Mouse (Mus musculus): ENCODE measurements at regions not wholly inside any gene's neighbourhood (a gene's known extent, or its start where the extent isn't known, plus 50 kb on each side); places are given as distances from the start of the nearest gene placed in this dataset.

DNA sequence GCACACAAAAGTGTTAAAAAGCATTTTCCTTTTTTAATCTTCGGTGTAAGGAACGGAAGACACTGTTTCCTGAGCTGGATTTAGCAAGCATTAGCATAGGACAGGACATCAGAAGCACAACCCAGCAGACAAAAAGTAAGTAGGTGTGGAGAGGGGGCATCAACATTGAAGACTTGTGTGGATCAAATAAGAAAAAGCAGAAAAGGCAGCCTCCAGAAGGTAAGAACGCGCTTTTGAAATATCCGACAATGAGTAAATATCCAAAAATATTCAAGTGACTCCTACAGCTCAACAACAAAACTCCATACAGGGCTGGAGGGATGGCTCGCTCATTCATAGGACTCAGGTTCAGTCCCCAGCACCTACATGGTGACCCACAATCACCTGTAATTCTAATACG lies 286.9 kb downstream of the Pdcd6ip start:
- DNase-seq (ENCODE audit: low spot score in 2 of 2) = no peak

GRCm38 (mm10) chr9:113419801-113420200 lies 288.3 kb downstream of the Pdcd6ip start:
- DNase-seq (ENCODE audit: low spot score in 2 of 2) = no peak

- DNase-seq (ENCODE audit: low spot score in 2 of 2) = no peak
Observed at GRCm38 (mm10) chr9:113417106-113417505, 291.0 kb downstream of the Pdcd6ip start.

DNA sequence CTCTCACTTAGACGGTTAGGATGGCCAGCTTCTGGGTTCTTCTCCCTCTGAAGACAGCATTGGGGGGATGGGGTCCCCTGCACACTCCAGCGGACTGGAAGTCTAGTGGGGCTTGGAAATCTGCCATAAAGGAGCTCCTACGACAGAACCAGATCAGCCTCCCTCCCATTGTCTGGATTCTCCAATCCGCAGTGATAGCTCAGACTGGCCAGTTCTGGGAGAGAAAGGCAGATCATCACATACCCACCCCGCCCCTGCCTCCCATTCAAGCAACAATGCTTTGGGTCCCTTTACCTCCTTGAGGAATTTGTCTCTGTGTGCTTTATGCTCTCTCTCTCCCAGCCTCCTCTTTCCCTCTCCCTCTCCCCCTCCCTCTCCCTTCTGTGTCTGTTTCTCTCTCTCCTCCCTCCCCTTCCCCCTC lies 292.5 kb downstream of the Pdcd6ip start:
- no peak for DNase-seq (ENCODE audit: low spot score in 2 of 2)

GRCm38 (mm10) chr9:113414690-113415089 lies 293.4 kb downstream of the Pdcd6ip start:
- DNase-seq (ENCODE audit: low spot score in 2 of 2) = no peak

GRCm38 (mm10) chr9:113413851-113414250 lies 294.2 kb downstream of the Pdcd6ip start:
- DNase-seq (ENCODE audit: low spot score in 2 of 2) = no peak

DNA sequence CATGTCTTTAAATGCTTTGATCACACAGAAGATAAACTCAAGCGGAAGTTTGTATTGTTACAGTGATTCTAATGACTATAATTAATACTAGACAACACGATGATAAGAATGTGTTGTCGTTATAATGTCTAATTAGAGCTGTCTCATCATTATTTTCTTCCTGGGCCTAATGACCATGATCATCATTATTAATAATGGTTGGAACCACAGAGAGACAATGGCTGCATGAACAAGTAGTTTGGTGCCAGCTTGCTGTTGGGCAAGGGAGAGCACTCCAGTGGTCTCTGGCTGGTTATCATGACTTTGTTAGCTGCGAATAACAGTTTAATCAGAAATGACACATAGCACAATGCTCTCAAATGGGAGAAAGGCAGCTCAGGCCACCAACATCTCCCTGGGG lies 296.4 kb downstream of the Pdcd6ip start:
- no peak for DNase-seq (ENCODE audit: low spot score in 2 of 2)

DNA sequence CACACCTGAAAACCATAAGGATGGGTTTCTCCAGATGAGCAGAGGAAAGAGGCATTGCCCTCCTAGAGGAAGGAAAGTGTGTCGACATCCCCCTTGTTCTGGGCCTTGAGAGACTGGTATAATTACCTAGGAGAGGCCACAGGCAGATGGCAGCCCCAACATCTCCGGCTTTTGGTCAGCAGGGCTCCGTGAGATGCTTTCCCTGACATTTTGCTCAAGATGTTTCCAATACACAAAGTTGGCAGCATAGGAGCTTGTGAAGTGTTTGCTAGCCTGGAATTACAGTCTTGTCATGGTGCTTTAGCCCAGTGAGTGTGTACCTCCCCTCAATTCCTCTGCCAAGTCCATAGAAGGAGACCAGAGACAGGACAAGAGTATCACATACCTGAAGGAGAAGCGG lies 299.5 kb downstream of the Pdcd6ip start:
- no peak for DNase-seq (ENCODE audit: low spot score in 2 of 2)

DNA sequence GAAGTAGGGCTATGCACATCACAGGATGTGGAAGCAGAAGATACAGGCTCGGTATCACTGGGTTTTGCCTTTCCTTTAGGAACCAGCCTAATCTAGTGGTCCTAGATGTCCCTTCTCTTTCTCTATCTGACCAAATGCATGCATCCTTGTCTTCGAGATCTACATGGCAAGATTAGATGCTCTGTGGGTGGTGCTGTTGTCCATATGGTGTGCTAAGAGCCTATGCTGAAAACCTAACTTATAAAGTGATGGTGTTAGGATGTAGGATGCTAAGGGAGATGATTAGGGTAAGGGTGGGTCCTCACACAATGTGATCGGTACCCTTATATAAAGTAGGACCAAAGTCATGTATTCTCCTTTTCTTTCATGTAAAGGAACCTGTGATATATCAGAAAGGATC lies 313.7 kb downstream of the Pdcd6ip start:
- no peak for DNase-seq (ENCODE audit: low spot score in 2 of 2)

- DNase-seq (ENCODE audit: low spot score in 2 of 2) = no peak
Observed at GRCm38 (mm10) chr9:113387356-113387755, 320.7 kb downstream of the Pdcd6ip start.

- DNase-seq (ENCODE audit: low spot score in 2 of 2) = no peak
Observed at GRCm38 (mm10) chr9:113381591-113382110, 326.4 kb downstream of the Pdcd6ip start.

DNA sequence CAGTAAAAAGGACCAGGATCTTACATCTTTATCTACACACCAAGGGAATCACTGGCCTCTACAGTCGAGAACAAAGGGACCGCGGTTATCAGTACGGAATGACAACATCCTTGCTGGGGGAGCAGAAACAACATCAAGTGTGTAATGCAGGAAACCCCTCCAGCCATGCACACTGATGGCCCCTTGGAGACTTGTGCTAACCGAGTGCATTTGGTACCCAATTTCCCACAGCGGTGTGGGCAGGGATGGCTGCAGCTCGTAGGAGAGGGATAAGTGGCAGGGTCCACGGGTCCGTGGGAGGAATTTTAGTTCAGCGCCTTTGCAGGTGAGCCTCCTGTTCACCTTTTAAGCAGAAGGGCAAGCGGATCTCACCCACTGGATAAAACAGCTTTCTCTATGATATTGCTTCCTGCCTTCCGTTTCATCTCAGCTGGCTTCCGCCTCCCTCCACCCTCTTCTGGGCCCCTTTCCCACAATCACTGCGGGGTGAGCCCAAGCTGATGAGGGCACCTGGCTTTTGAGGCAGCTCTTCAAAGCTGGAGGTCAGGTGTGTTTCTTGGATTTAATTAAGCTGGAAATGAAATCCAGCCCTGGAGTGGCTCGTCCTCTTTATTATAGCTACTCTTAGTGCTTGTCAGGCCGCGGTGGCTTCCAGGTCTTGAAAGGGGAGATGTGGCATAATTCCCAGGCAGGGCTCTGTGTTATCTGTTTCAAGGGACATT lies 327.5 kb downstream of the Pdcd6ip start:
- no peak for DNase-seq (ENCODE audit: low spot score in 2 of 2)

- no peak for DNase-seq (ENCODE audit: low spot score in 2 of 2)
Observed at GRCm38 (mm10) chr9:113378525-113378924, 329.5 kb downstream of the Pdcd6ip start.

- DNase-seq (ENCODE audit: low spot score in 2 of 2) = no peak
Observed at GRCm38 (mm10) chr9:113371718-113372306, 336.2 kb downstream of the Pdcd6ip start.

DNA sequence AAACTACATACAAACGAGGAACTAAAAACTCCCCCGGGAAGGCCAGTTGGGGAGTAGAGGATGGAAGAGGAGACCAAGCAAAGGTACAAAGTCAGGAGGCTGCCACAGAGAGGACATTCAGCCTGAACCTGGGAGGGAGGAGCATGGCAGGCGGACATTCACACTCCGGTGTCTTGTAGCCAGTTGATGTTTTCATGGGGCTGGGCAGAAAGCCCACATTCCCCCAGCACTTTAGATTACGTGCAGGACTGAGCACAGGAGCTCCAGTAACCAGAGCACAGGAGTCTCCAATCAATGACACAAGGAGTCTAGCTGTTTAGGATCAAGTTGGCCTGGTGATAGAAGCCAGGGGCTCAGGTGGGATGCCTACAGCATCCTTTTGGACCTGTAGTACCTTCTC lies 360.1 kb downstream of the Pdcd6ip start:
- no peak for DNase-seq (ENCODE audit: low spot score in 2 of 2)

- no peak for DNase-seq (ENCODE audit: low spot score in 2 of 2)
Observed at GRCm38 (mm10) chr9:113346531-113346930, 361.5 kb downstream of the Pdcd6ip start.

DNA sequence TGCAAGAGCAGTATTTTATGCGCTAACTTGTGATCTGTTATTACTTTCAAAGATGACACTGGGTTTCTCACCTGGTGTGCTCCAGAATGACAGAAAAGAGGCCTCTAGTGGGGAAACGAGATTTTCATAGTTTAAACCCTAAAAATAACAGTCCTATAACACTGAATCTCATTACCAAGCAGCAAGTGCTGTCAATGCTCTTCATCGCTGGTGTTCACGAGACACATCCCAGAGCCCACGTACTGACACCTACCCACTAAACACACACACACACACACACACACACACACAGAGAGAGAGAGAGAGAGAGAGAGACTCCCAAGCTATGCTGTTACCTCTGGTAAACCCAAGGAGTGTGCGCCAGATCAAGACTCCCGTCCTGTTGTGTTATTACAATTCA lies 365.9 kb downstream of the Pdcd6ip start:
- DNase-seq (ENCODE audit: low spot score in 2 of 2) = no peak

DNA sequence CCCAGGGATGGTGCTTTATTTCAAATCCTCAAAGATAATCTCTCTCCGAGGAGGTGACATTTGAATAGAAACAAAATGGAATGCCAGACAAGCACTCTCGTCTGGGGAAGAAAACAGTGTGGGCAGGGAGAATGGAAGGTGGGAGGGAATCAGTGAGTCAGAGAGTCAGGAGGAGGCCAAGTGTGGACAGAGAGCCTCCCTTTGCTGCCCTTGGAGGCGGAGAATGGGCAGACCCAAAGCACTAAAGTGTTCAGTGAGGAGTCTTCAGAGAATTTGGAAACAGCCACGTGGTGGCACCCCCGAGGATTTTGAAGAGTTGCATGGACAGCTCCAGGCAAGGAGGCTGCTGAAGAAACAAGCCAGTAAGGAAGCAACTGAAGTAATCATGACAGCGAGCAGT lies 367.2 kb downstream of the Pdcd6ip start:
- no peak for DNase-seq (ENCODE audit: low spot score in 2 of 2)

DNA sequence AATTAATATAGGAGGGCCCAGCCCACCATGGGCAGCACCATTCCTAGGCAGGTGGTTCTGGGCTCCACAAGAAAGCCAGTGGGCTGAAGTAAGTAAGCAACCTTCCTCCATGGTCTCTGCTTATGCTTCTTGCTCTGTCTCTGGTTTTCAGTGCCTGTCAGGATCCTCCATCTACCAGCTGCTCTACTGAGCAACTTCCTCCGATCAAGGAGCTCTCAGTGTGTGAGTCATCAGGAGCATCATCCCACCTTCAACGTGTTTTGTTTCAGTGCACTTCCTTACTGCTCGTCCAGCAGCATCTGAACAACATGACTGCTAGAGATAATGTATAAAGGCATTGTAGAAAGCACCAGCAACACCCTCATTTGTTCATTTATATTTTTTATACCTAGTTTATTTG lies 368.0 kb downstream of the Pdcd6ip start:
- no peak for DNase-seq (ENCODE audit: low spot score in 2 of 2)

GRCm38 (mm10) chr9:113324489-113324888 lies 383.6 kb downstream of the Pdcd6ip start:
- no peak for DNase-seq (ENCODE audit: low spot score in 2 of 2)

- no peak for DNase-seq (ENCODE audit: low spot score in 2 of 2)
Observed at GRCm38 (mm10) chr9:113309707-113310574, 398.1 kb downstream of the Pdcd6ip start.

DNA sequence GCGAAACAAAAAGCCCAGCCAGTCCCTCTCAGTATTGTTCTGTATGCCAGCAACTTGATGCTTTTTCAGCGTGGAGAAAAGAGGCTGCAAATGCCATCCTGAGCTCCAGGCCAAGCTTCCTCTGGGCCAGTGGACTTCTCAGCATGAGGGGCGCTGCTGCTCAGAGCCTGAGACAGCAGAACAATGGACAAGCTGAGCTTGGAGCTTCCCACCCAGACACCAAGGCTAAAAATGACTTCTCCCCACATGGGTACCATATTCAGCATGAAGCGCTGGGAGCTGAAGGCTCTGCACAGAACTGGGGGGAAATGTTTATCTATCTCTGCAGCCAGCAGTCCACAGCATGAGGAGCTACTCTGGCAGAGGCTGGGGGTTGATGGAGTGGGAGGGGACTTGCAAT lies 402.3 kb downstream of the Pdcd6ip start:
- DNase-seq (ENCODE audit: low spot score in 2 of 2) = no peak

All from spleen, postnatal 14 days (tissue).